Mouse (Mus musculus) stomach, embryonic 14.5 days (tissue): Measurements from ENCODE around the gene BC051665. TPM values are rescaled to one million over a fixed set of nuclear protein-coding genes. Genes with fewer than 3 reads are reported as not detected.

ENCODE experiments used
- ATAC-seq: fragments of 200-750 bp; cut with Nextera tagmentation; 2 replicates; pipeline ENCODE4 v1.8.0; 2017; ENCODE audit warnings: low read depth, moderate TSS enrichment; ENCODE audit not compliant: insufficient number of reproducible peaks, insufficient read depth, low FRiP score
- H3K27ac ChIP-seq: fragments of 300-500 bp; sonication (generic); 2 replicates; pipeline ENCODE4 v1.5.1; 2014; ENCODE audit warnings: mild to moderate bottlenecking, low read length, moderate library complexity, mixed read lengths
- H3K27me3 ChIP-seq: fragments of 300-500 bp; sonication (generic); 2 replicates; pipeline ENCODE4 v1.6.1; 2014; ENCODE audit warnings: low read length, control low read depth, mixed read lengths; ENCODE audit not compliant: control insufficient read depth, insufficient read depth
- H3K36me3 ChIP-seq: fragments of 300-500 bp; sonication (generic); 2 replicates; pipeline ENCODE4 v1.6.1; 2014; ENCODE audit warnings: mild to moderate bottlenecking, control low read depth, low read length, moderate library complexity, mixed read lengths; ENCODE audit not compliant: control insufficient read depth, insufficient read depth
- H3K4me1 ChIP-seq: fragments of 300-500 bp; sonication (generic); 2 replicates; pipeline ENCODE4 v1.6.1; 2014; ENCODE audit warnings: low read length, control low read depth, mixed read lengths; ENCODE audit not compliant: control insufficient read depth, insufficient read depth
- H3K4me2 ChIP-seq: fragments of 300-500 bp; sonication (generic); replicated peaks from 2 replicates; pipeline ENCODE4 v1.6.1; 2014; ENCODE audit warnings: low read depth, low read length, control low read depth
- H3K4me3 ChIP-seq: fragments of 300-500 bp; sonication (generic); 2 replicates; pipeline ENCODE4 v1.5.1; 2014; ENCODE audit warnings: low read depth, low read length, control low read depth
- H3K9ac ChIP-seq: fragments of 300-500 bp; sonication (generic); replicated peaks from 2 replicates; pipeline ENCODE4 v1.6.1; 2014; ENCODE audit warnings: low read depth, mild to moderate bottlenecking, control low read depth, low read length, moderate library complexity, mixed read lengths
- H3K9me3 ChIP-seq: fragments of 300-500 bp; sonication (generic); 2 replicates; pipeline ENCODE4 v1.6.1; 2016; ENCODE audit warnings: low read depth, low read length, control low read depth; ENCODE audit not compliant: control insufficient read depth
- WGBS: fragments of 180-500 bp; shearing (Covaris S2); extraction: QIAGEN DNeasy Blood & Tissue Kit; methylation state at CpG from one replicate; pipeline ENCODE4 v1.1.7; 2014; 5-methylcytosine and 5-hydroxymethylcytosine counted together
- polyA plus RNA-seq: library from polyadenylated mRNA; unstranded; fragments of >200 nt; fragmentation: Nextera tagmentation; extraction: Ambion mirVana; gene quantifications from 2 replicates; pipeline ENCODE4 v1.2.1, GENCODE M21; 2014

Gene BC051665
- polyA plus RNA-seq, result not detected in 2 replicates

DNA sequence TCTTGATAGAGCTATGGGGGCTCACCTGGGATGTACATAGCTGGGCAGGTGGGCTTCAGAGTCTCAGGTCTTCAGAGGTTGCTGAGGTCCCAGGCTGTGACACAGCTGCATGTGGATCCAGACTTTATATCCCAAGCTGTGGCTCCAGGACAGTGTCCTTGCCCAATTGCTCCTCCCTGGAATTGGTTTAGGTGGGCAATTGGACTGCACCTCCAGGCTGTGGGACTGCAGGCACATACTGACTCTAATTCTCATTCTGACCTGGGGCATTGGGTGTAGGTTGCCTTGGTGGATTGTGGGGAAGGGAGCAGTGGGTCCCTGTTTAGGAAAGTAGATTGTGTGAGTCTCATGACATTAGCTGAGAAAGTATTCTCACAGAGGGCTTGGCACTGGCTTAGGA is at the start of gene BC051665:
Gene BC051665 (minus strand): TSS at position 101 of the 400 bp plus-strand sequence.
- Histone ChIP-seq H3K4me3 (no peak within 1 kb of the TSS), H3K4me2 (no peak within 1 kb of the TSS)
- ATAC-seq, result no peak

DNA sequence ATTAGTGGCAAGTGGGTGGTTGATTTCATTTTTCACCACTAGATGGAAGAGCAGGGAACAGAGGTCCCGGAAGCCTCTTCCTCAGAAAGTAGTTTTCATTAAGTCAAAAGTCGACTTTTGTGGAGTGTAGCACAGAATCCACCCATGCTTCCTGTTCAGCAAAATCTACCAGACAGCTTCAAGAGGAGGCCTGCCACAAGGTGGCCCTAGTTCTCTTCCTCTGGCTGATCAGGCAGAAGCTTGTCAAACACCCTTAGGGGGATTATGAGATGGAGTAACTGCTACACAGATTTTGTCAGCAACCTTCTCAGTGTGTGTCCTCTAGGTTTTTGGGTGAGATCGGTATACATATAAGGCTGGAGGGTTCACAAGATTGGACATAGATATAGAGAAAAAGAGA is 39.9 kb upstream of the BC051665 start:
- H3K4me1 ChIP-seq, result no peaks in the 10 kb centered on the region
- H3K27ac ChIP-seq, result no peak overlapping the region
- 49% methylated on average over 3 of the region's 3 CpGs for WGBS
- H3K9ac ChIP-seq, result no peak overlapping the region
- ATAC-seq, result no peak
- H3K36me3 ChIP-seq, result no peaks in the 10 kb centered on the region
- no peaks in the 10 kb centered on the region for H3K9me3 ChIP-seq
- no peak overlapping the region for H3K4me3 ChIP-seq
- H3K4me2 ChIP-seq, result no peak overlapping the region
- H3K27me3 ChIP-seq, result no peaks in the 10 kb centered on the region

More for the DNA sequence above, at the start of gene BC051665:
- Histone ChIP-seq H3K4me1 (no peaks in the 10 kb centered on the region), H3K36me3 (no peaks in the 10 kb centered on the region), H3K27ac (no peak within 1 kb of the TSS), H3K9ac (no peak within 1 kb of the TSS), H3K9me3 (no peaks in the 10 kb centered on the region), H3K27me3 (no peaks in the 10 kb centered on the region)

GRCm38 (mm10) chr13:60820486-60821175 is 34.5 kb upstream of the BC051665 start:
- ATAC-seq, result no peak
- H3K4me3 ChIP-seq, result no peak overlapping the region
- H3K9me3 ChIP-seq, result no peaks in the 10 kb centered on the region
- no peak overlapping the region for H3K9ac ChIP-seq
- no peaks in the 10 kb centered on the region for H3K36me3 ChIP-seq
- H3K27me3 ChIP-seq, result no peaks in the 10 kb centered on the region
- no peak overlapping the region for H3K27ac ChIP-seq
- H3K4me1 ChIP-seq, result no peaks in the 10 kb centered on the region
- no peak overlapping the region for H3K4me2 ChIP-seq
- WGBS, result 56% methylated on average over 3 of the region's 3 CpGs

- Histone ChIP-seq H3K4me1 (no peaks in the 10 kb centered on the region), H3K4me2 (no peak overlapping the region), H3K27ac (no peak overlapping the region), H3K36me3 (no peaks in the 10 kb centered on the region), H3K4me3 (no peak overlapping the region), H3K27me3 (no peaks in the 10 kb centered on the region), H3K9me3 (no peaks in the 10 kb centered on the region), H3K9ac (no peak overlapping the region)
- no peak for ATAC-seq
- WGBS, result 12% methylated on average over 7 of the region's 7 CpGs
Measured at GRCm38 (mm10) chr13:60819469-60819868, 33.3 kb upstream of the BC051665 start.

DNA sequence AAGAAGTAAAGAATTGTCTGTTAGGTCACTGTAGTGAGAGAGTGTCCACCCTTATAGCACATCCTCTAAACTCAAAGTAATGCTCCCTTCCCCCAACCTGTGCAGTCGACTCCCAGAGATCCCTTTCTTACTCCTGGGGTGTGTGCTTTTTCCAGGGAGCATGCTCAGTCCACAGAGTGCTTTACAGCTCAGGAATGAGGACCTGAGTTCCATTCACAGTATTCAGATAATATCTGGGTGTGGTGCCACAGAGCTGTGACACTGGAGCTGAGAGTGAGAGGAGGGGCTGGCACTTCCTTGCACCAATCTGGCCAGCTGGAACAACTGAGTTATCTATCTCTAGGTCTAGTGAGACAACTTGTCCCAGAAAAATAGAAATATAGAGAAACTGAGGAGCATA is 27.6 kb upstream of the BC051665 start:
- Histone ChIP-seq H3K4me2 (no peak overlapping the region), H3K4me1 (no peaks in the 10 kb centered on the region), H3K27me3 (no peaks in the 10 kb centered on the region), H3K9me3 (no peaks in the 10 kb centered on the region), H3K9ac (no peak overlapping the region), H3K36me3 (no peaks in the 10 kb centered on the region), H3K4me3 (no peak overlapping the region), H3K27ac (no peak overlapping the region)
- no peak for ATAC-seq
- WGBS, result 30% methylated on average over 1 of the region's 1 CpGs

- no peaks in the 10 kb centered on the region for H3K4me1 ChIP-seq
- no peak for ATAC-seq
- H3K36me3 ChIP-seq, result no peaks in the 10 kb centered on the region
- H3K4me2 ChIP-seq, result no peak overlapping the region
- H3K4me3 ChIP-seq, result no peak overlapping the region
- 63% methylated on average over 6 of the region's 6 CpGs for WGBS
- no peak overlapping the region for H3K27ac ChIP-seq
- H3K9ac ChIP-seq, result no peak overlapping the region
- no peaks in the 10 kb centered on the region for H3K9me3 ChIP-seq
- no peaks in the 10 kb centered on the region for H3K27me3 ChIP-seq
Measured at GRCm38 (mm10) chr13:60812768-60813167, 26.6 kb upstream of the BC051665 start.

DNA sequence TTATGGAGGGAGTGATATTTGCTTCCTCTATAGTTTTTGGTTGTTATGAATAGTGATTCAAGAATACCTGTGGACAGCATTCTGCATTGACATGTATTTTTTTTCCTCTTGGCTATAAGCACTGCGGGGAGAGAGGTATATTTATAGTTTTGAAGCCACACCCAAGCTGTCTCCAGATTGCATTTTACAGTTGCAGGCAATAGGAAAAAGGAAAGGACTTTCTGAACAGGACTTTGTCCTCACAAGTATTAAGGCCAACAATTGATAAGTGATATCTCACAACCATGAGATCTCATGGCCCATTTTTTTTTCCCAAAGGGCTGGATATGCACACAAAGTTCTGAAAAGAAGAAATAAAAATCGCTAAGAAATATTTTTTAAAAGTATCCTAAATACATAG is 23.5 kb upstream of the BC051665 start:
- Histone ChIP-seq H3K27ac (no peak overlapping the region), H3K9ac (no peak overlapping the region), H3K27me3 (no peaks in the 10 kb centered on the region), H3K9me3 (no peaks in the 10 kb centered on the region), H3K4me1 (no peaks in the 10 kb centered on the region), H3K4me3 (no peak overlapping the region), H3K4me2 (no peak overlapping the region), H3K36me3 (no peaks in the 10 kb centered on the region)
- 66% methylated on average over 2 of the region's 2 CpGs for WGBS
- ATAC-seq, result no peak

- H3K36me3 ChIP-seq, result no peaks in the 10 kb centered on the region
- H3K9me3 ChIP-seq, result no peaks in the 10 kb centered on the region
- no peak for ATAC-seq
- H3K4me3 ChIP-seq, result no peak within 1 kb of the TSS
- H3K4me2 ChIP-seq, result no peak within 1 kb of the TSS
- WGBS, result 82% methylated on average over 1 of the region's 1 CpGs
- no peaks in the 10 kb centered on the region for H3K4me1 ChIP-seq
- no peak within 1 kb of the TSS for H3K9ac ChIP-seq
- H3K27me3 ChIP-seq, result no peaks in the 10 kb centered on the region
- no peak within 1 kb of the TSS for H3K27ac ChIP-seq
Measured at GRCm38 (mm10) chr13:60802749-60803148, 16.6 kb upstream of the BC051665 start, which contains the start of gene Ctsll3. Ctsll3 (minus strand) TSS chr13:60802849.

DNA sequence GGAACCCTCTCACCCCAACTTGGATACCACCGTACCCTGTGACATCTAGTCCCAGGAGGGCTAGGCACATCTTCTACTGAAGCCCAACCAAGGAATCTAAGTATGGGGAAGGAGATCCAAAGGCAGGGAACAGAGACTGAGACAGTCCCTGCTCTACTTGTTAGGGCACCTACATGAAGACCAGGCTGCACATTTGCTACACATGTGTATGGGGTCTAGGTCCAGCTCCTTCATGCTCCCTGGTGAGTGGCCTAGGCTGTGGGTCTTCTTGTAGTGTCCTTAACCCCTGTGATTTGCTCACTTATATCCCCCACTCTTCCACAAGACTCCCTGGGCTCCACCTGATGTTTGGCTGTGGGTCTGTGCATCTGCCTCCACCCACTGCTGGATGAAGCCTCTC is 3.3 kb upstream of the BC051665 start:
- WGBS, result 86% methylated on average over 1 of the region's 1 CpGs
- Histone ChIP-seq H3K4me2 (no peak overlapping the region), H3K27me3 (no peaks in the 10 kb centered on the region), H3K4me1 (no peaks in the 10 kb centered on the region), H3K36me3 (no peaks in the 10 kb centered on the region), H3K4me3 (no peak overlapping the region), H3K9me3 (no peaks in the 10 kb centered on the region), H3K27ac (no peak overlapping the region), H3K9ac (no peak overlapping the region)
- no peak for ATAC-seq
